Mouse (Mus musculus) megakaryocyte, embryonic 14.5 days (primary cell): ENCODE data around the gene Gm11172.

Experiments
- FLI1 ChIP-seq: IDR thresholded peaks from 2 replicates; pipeline ENCODE4 v1.6.1; 2012; ENCODE audit warnings: low read length, inconsistent platforms, mixed read lengths
- GATA1 ChIP-seq: IDR thresholded peaks from 3 replicates; pipeline ENCODE4 v1.6.1; 2012; ENCODE audit warnings: mixed read lengths, low read length, inconsistent platforms, borderline replicate concordance

DNA sequence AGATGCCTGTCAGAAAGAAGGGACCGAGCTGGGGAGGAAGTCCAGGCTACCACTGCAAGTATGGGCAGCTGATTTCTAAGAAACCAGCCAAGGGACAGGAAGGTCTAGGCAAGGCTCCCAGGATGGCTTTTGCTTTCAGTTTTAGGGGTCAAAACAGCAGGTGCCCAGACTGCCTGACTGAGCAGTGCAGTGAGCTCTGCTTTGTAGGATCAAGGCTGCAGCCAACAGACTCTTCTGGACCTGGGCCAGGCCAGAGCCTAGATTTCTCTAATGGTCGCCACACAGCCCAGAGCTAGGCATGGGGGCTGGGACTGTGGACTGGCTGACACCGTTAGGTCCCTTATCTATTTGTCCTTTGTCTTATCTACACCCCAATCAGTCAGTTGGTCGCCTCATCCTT is 38.0 kb upstream of the Gm11172 start:
- TF ChIP-seq GATA1: no peak
- TF ChIP-seq FLI1: no peak
